In the genomic region with DNA sequence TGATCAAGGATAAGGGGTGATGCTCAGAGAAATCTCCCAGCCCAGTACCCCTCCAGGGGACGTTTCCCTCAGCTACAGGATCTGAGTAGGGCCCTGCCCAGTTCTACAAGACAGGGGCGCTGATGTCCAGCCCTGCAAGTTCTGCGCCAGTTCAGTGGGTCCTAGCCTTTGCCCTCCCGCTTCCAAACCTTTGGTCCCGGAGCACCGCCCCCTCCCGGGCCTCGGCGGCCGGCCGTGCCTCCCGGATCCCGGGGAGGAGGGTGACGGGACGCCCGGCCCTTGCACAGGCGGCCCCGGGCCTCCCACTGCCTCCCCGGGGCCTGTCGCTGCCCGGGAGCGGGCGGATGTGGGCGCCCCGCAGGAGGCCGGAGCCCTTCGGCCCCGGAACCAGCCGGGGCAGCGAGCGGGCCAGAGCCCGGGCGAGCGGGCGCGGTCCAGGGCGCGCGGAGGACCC, we compare ENCODE assay signal across 8 mouse cellular contexts. TPM values are rescaled to one million over a fixed set of nuclear protein-coding genes. Genes with fewer than 3 reads are reported as not detected.
DNase-seq lines count a peak whose midpoint lies in the region; ATAC-seq and TF ChIP-seq lines count a peak whose summit lies in the region.

No protein-coding gene starts in this region.

- peak; percentile 54 for ATAC-seq in forebrain, postnatal 0 days
- ATAC-seq in intestine, postnatal 0 days, result peak; percentile 34

- H3K4me2 ChIP-seq in forebrain, postnatal 0 days (ENCODE audit: low read depth), result peak overlapping the region; percentile 82
- H3K4me2 ChIP-seq in intestine, postnatal 0 days (replicated peaks; ENCODE audit: low read depth), result peak overlapping the region; percentile 91

- peak; percentile 57 for DNase-seq in thymus, adult 2 months
- DNase-seq in thymus, postnatal 10 days (ENCODE audit: low spot score in 2 of 2), result no peak
- DNase-seq in brain, embryonic 14.5 days (ENCODE audit: low read depth), result peak; percentile 57
- peak; percentile 56 for DNase-seq in forebrain, postnatal 0 days
- DNase-seq in lung, adult 2 months, result peak; percentile 72
- peak; percentile 48 to 57 for DNase-seq in spleen, postnatal 10 days (ENCODE audit: low spot score in 2 of 2)
- no peak for DNase-seq in ovary, postnatal 14 days (ENCODE audit: low spot score)

- TF ChIP-seq CTCF in thymus, adult 2 months (IDR thresholded peaks at IDR 0.05; ENCODE audit: borderline replicate concordance, control insufficient read depth, extremely low read depth, insufficient read depth, low read length, poor library complexity), result no peak
- no peak for TF ChIP-seq CTCF in brain, embryonic 14.5 days (IDR thresholded peaks at IDR 0.05; ENCODE audit: borderline replicate concordance, extremely low read depth, insufficient read depth, insufficient read length)
- TF ChIP-seq CTCF in forebrain, postnatal 0 days (IDR thresholded peaks at IDR 0.05; ENCODE audit: low read depth), result no peak
- TF ChIP-seq CTCF in intestine, postnatal 0 days (IDR thresholded peaks at IDR 0.05; ENCODE audit: low read depth), result peak; percentile 28
- TF ChIP-seq CTCF in lung, adult 2 months (IDR thresholded peaks at IDR 0.05; ENCODE audit: insufficient read depth, low read length), result no peak

- TF ChIP-seq POLR2A in thymus, adult 2 months (IDR thresholded peaks at IDR 0.05; ENCODE audit: control insufficient read depth, extremely low read depth, insufficient read depth, low read length, poor library complexity), result no peak
- no peak for TF ChIP-seq POLR2A in brain, embryonic 14.5 days (IDR thresholded peaks at IDR 0.05; ENCODE audit: borderline replicate concordance, extremely low read depth, insufficient read depth, insufficient read length, poor library complexity, severe bottlenecking)
- peak; percentile 35; the same call in 1 of the 2 replicates for TF ChIP-seq POLR2A in lung, adult 2 months (IDR thresholded peaks at IDR 0.05; ENCODE audit: borderline replicate concordance, extremely low read depth, low read depth, low read length)

- no peaks in the 10 kb centered on the region for H3K9me3 ChIP-seq in forebrain, postnatal 0 days (ENCODE audit: low read length)
- H3K9me3 ChIP-seq in intestine, postnatal 0 days (ENCODE audit: control insufficient read depth), result no peaks in the 10 kb centered on the region

- 2% methylated on average over 39 of the region's 39 CpGs for WGBS in thymus, adult 2 months
- under 1% methylated on average over 38 of the region's 39 CpGs for WGBS in forebrain, postnatal 0 days
- WGBS in intestine, postnatal 0 days, result 2% methylated on average over 36 of the region's 39 CpGs
- under 1% methylated on average over 38 of the region's 39 CpGs for WGBS in lung, adult 2 months

- H3K4me1 ChIP-seq in thymus, adult 2 months (replicated peaks; ENCODE audit: control insufficient read depth, insufficient read depth, low read length), result peaks cover 77% of the 10 kb centered on the region
- H3K4me1 ChIP-seq in forebrain, postnatal 0 days (ENCODE audit: insufficient read depth), result peaks cover 28% of the 10 kb centered on the region
- H3K4me1 ChIP-seq in intestine, postnatal 0 days (replicated peaks; ENCODE audit: control insufficient read depth, insufficient read depth, low read length), result no peaks in the 10 kb centered on the region
- peaks cover 33% of the 10 kb centered on the region for H3K4me1 ChIP-seq in lung, adult 2 months (ENCODE audit: control insufficient read depth, insufficient read depth, low read length)

- peak overlapping the region; percentile 66 for H3K27ac ChIP-seq in thymus, adult 2 months (ENCODE audit: control insufficient read depth, insufficient read depth, low read length)
- H3K27ac ChIP-seq in forebrain, postnatal 0 days (ENCODE audit: low read depth, low read length), result peak overlapping the region; percentile 97
- peak overlapping the region; percentile 91 for H3K27ac ChIP-seq in intestine, postnatal 0 days (ENCODE audit: low read depth, low read length)

- peaks cover 8% of the 10 kb centered on the region for H3K36me3 ChIP-seq in thymus, adult 2 months (ENCODE audit: control insufficient read depth, insufficient read depth, low read length)
- no peaks in the 10 kb centered on the region for H3K36me3 ChIP-seq in forebrain, postnatal 0 days (ENCODE audit: insufficient read depth)
- no peaks in the 10 kb centered on the region for H3K36me3 ChIP-seq in intestine, postnatal 0 days (ENCODE audit: control insufficient read depth, insufficient read depth)

- peak overlapping the region; percentile 96 for H3K9ac ChIP-seq in forebrain, postnatal 0 days
- peak overlapping the region; percentile 89 for H3K9ac ChIP-seq in intestine, postnatal 0 days (ENCODE audit: low read depth, low read length)

- peak overlapping the region; percentile 55 for H3K4me3 ChIP-seq in thymus, adult 2 months (ENCODE audit: control insufficient read depth, insufficient read depth, low read length)
- H3K4me3 ChIP-seq in forebrain, postnatal 0 days (ENCODE audit: low read depth, low read length), result peak overlapping the region; percentile 86
- H3K4me3 ChIP-seq in intestine, postnatal 0 days (ENCODE audit: low read depth, low read length), result peak overlapping the region; percentile 83
- peak overlapping the region; percentile 52 for H3K4me3 ChIP-seq in lung, adult 2 months (replicated peaks; ENCODE audit: extremely low read depth, low read depth, low read length)

- H3K27me3 ChIP-seq in thymus, adult 2 months (ENCODE audit: control insufficient read depth, insufficient read depth, low read length), result no peaks in the 10 kb centered on the region
- no peaks in the 10 kb centered on the region for H3K27me3 ChIP-seq in forebrain, postnatal 0 days (ENCODE audit: insufficient read depth, low read length)
- H3K27me3 ChIP-seq in intestine, postnatal 0 days (replicated peaks; ENCODE audit: control insufficient read depth, insufficient read depth, low read length), result no peaks in the 10 kb centered on the region

RNA-seq across cellular contexts. Expression of a gene that starts 13.5 kb away (rescaled TPM):
- 827 and 963 TPM in 2 replicates for polyA plus RNA-seq in thymus, adult 2 months (2012; rRNA removed)
- 78.2 and 82.1 TPM in 2 replicates for polyA plus RNA-seq in brain, embryonic 14.5 days (2012; rRNA removed)
- total RNA-seq in forebrain, postnatal 0 days (2014; rRNA removed), result 20.7 and 29.4 TPM in 2 replicates
- 16.2 and 21.6 TPM in 2 replicates for polyA plus RNA-seq in forebrain, postnatal 0 days (2015; fragmentation: Nextera tagmentation; extraction: Ambion mirVana)
- polyA plus RNA-seq in intestine, postnatal 0 days (2015; fragmentation: Nextera tagmentation; extraction: Ambion mirVana), result 7.8 and 9.2 TPM in 2 replicates
- polyA plus RNA-seq in lung, adult 2 months (2012; rRNA removed), result 254 and 294 TPM in 2 replicates

RNA-seq across cellular contexts. Expression of a gene that starts 52.5 kb away (rescaled TPM):
- 62.1 and 62.8 TPM in 2 replicates for polyA plus RNA-seq in thymus, adult 2 months (2012; rRNA removed)
- 34.5 and 39.5 TPM in 2 replicates for polyA plus RNA-seq in brain, embryonic 14.5 days (2012; rRNA removed)
- total RNA-seq in forebrain, postnatal 0 days (2014; rRNA removed), result 40.2 and 56.4 TPM in 2 replicates
- polyA plus RNA-seq in forebrain, postnatal 0 days (2015; fragmentation: Nextera tagmentation; extraction: Ambion mirVana), result 123 and 135 TPM in 2 replicates
- 23.1 and 24.3 TPM in 2 replicates for polyA plus RNA-seq in intestine, postnatal 0 days (2015; fragmentation: Nextera tagmentation; extraction: Ambion mirVana)
- polyA plus RNA-seq in lung, adult 2 months (2012; rRNA removed), result 158 and 174 TPM in 2 replicates

Comparison
In these comparisons a context has a peak if more than half of its experiments do, and no peak if none do; other contexts are left out.
1. DNase-seq: peak in thymus, adult 2 months (single experiment), brain, embryonic 14.5 days (single experiment), forebrain, postnatal 0 days (single experiment), lung, adult 2 months (single experiment) and spleen, postnatal 10 days (2 of 2); none in thymus, postnatal 10 days (0 of 2) and ovary, postnatal 14 days (single experiment).
2. Peak in every context shown above with its lines, with median percentiles within 50 percentile points of each other: H3K27ac ChIP-seq and H3K4me3 ChIP-seq.